Mouse (Mus musculus): ENCODE data around the gene Xrcc5.

Xrcc5 gene

GRCm38 (mm10) chr1:72436967-72437366, 129.7 kb downstream of the Xrcc5 start:
- no peak for DNase-seq (ENCODE audit: inconsistent age in 2 of 2, low spot score in 1 of 2)

DNA sequence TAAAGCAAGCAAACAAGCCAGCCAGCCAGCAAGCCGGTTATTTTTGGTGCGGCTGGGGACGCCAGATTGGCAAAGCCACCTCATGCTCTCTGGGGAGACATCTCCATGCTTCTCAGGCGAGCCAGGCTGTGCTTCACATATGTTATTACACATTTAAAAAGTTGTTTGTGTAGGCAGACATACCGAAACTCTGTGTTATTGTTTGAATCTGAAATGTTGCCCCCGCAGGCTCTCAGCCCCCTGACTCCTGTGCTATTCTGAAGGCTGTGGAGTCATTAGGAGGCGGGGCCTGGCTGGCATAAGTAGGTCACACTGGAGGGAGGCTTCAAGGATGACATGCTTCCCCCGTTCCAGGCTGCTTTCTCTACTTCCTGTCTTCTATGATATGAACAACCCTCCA, 131.9 kb downstream of the Xrcc5 start:
- peak; percentile 23 to 65 for DNase-seq (ENCODE audit: inconsistent age in 2 of 2, low spot score in 1 of 2)

DNA sequence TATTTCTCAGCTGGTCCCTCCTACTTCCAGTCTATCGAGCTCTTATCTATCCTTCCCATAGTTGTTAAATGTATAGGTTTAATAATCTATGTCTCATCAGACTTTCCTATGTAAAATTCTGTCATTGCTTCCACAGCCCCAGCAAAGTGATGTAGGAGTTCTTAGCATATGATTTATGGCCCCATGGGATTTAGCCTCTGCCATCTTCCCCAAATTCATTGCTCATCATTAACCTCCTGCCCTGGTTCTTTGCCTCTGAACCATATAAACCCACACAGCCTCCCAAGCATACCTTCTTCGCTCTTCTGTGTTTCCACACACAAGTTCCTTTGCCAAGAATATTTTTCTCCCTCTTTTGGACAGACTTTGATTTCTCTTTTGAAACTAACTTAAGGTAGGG, 135.5 kb downstream of the Xrcc5 start:
- DNase-seq (ENCODE audit: inconsistent age in 2 of 2, low spot score in 1 of 2), result no peak
